Comparison of ENCODE assay signal across 9 mouse cellular contexts in genomic region chr13:96081276-96081675, GRCm38 (mm10). TPM values are rescaled to one million over a fixed set of nuclear protein-coding genes. Genes with fewer than 3 reads are reported as not detected.
DNase-seq lines count a peak whose midpoint lies in the region; ATAC-seq and TF ChIP-seq lines count a peak whose summit lies in the region.
"Not testable (repeated sequence)": the region's sequence is repeated elsewhere in the genome, so short reads cannot be mapped to it uniquely, and the experiment has no call there.
"Had no signal": no experiment of that assay in that cellular context is flagged by ENCODE, and none has a peak within 500 bp of the region (broad histone marks: within the 10 kb centered on the region; RNA-seq: fewer than 3 reads in every experiment).

Gm20075 (minus strand) TSS chr13:96081376.

- H3K9ac ChIP-seq in embryonic facial prominence, embryonic 13.5 days; kidney, embryonic 14.5 days (ENCODE audit: low read depth, low read length); lung, postnatal 0 days (replicated peaks; ENCODE audit: low read depth); stomach, embryonic 14.5 days (replicated peaks; ENCODE audit: low read depth, low read length): not testable (repeated sequence)

- ATAC-seq in embryonic facial prominence, embryonic 13.5 days (ENCODE audit: insufficient number of reproducible peaks, insufficient read depth, low FRiP score, low TSS enrichment, low read depth); kidney, embryonic 14.5 days (ENCODE audit: low FRiP score, low TSS enrichment); lung, postnatal 0 days; stomach, embryonic 14.5 days (ENCODE audit: insufficient number of reproducible peaks, insufficient read depth, low FRiP score, low read depth): not testable (repeated sequence)

- not testable (repeated sequence) for DNase-seq in adrenal gland, adult 2 months; heart, adult 18-20 months; heart, postnatal 4 days; left cerebral cortex, postnatal 10 days (ENCODE audit: extremely low spot score in 1 of 2, low spot score in 2 of 2); lung, postnatal 0 days (ENCODE audit: low spot score)

- H3K4me3 ChIP-seq in embryonic facial prominence, embryonic 13.5 days; kidney, embryonic 14.5 days (ENCODE audit: low read length); lung, postnatal 0 days (ENCODE audit: low read depth, low read length); stomach, embryonic 14.5 days (ENCODE audit: low read depth, low read length): not testable (repeated sequence)

- H3K36me3 ChIP-seq in embryonic facial prominence, embryonic 13.5 days; kidney, embryonic 14.5 days (ENCODE audit: control insufficient read depth, insufficient read depth, low read length); lung, postnatal 0 days (ENCODE audit: insufficient read depth, low read length); stomach, embryonic 14.5 days (ENCODE audit: control insufficient read depth, insufficient read depth, low read length): not testable (repeated sequence)

- TF ChIP-seq CTCF in lung, postnatal 0 days (IDR thresholded peaks at IDR 0.05), result not testable (repeated sequence)

- not testable (repeated sequence) for H3K4me2 ChIP-seq in embryonic facial prominence, embryonic 13.5 days; kidney, embryonic 14.5 days (replicated peaks; ENCODE audit: low read depth, low read length); lung, postnatal 0 days (replicated peaks; ENCODE audit: low read depth, low read length); stomach, embryonic 14.5 days (replicated peaks; ENCODE audit: low read depth, low read length)

- H3K9me3 ChIP-seq in embryonic facial prominence, embryonic 13.5 days; kidney, embryonic 14.5 days (ENCODE audit: control insufficient read depth, low read length); lung, postnatal 0 days (ENCODE audit: low read length); stomach, embryonic 14.5 days (ENCODE audit: control insufficient read depth, low read depth, low read length): not testable (repeated sequence)

- H3K27ac ChIP-seq in embryonic facial prominence, embryonic 13.5 days; kidney, embryonic 14.5 days (ENCODE audit: low read depth, low read length); lung, postnatal 0 days (ENCODE audit: low read length); stomach, embryonic 14.5 days (ENCODE audit: low read length): not testable (repeated sequence)

- intact Hi-C loops in left cerebral cortex, postnatal 10 days (cut with DNase I), result not testable (repeated sequence)

- not testable (repeated sequence) for H3K27me3 ChIP-seq in embryonic facial prominence, embryonic 13.5 days; kidney, embryonic 14.5 days (ENCODE audit: control insufficient read depth, insufficient read depth, low read length); lung, postnatal 0 days (replicated peaks; ENCODE audit: insufficient read depth, low read length); stomach, embryonic 14.5 days (ENCODE audit: control insufficient read depth, insufficient read depth, low read length)

- 85% methylated on average over 3 of the region's 3 CpGs for WGBS in embryonic facial prominence, embryonic 13.5 days
- WGBS in kidney, embryonic 14.5 days, result 91% methylated on average over 3 of the region's 3 CpGs
- 79% methylated on average over 3 of the region's 3 CpGs for WGBS in lung, postnatal 0 days
- 80% methylated on average over 3 of the region's 3 CpGs for WGBS in stomach, embryonic 14.5 days

- H3K4me1 ChIP-seq in embryonic facial prominence, embryonic 13.5 days; kidney, embryonic 14.5 days (ENCODE audit: control insufficient read depth, insufficient read depth, low read length); lung, postnatal 0 days (ENCODE audit: insufficient read depth, low read depth, low read length); stomach, embryonic 14.5 days (ENCODE audit: control insufficient read depth, insufficient read depth, low read length): not testable (repeated sequence)

- TF ChIP-seq EP300 in lung, postnatal 0 days (IDR thresholded peaks at IDR 0.05), result not testable (repeated sequence)

RNA-seq across cellular contexts. Expression of gene Gm20075, which starts in this region (rescaled TPM):
- total RNA-seq in adrenal gland, adult 2 months (2021), result 10 to 100 TPM; 14.0 to 27.2 TPM
- 0.07 TPM in 1 of 2 replicates, not detected in the other for polyA plus RNA-seq in adrenal gland, adult 2 months (2012; rRNA removed)
- polyA plus RNA-seq in embryonic facial prominence, embryonic 13.5 days (2015; fragmentation: Nextera tagmentation; extraction: Ambion mirVana), result 26.2 and 32.6 TPM in 2 replicates
- 10 to 100 TPM; 12.3 to 15.4 TPM for total RNA-seq in heart, adult 18-20 months (2021)
- 10 to 100 TPM; 24.4 to 27.3 TPM for total RNA-seq in heart, postnatal 4 days (2021)
- polyA plus RNA-seq in kidney, embryonic 14.5 days (2014; fragmentation: Nextera tagmentation; extraction: Ambion mirVana), result 33.9 and 40.6 TPM in 2 replicates
- total RNA-seq in left cerebral cortex, postnatal 10 days (2021), result 10 to 100 TPM; 26.5 to 30.2 TPM
- polyA plus RNA-seq in lung, postnatal 0 days (2015; fragmentation: Nextera tagmentation; extraction: Ambion mirVana), result 8.7 and 15.2 TPM in 2 replicates
- 20.6 and 20.8 TPM in 2 replicates for polyA plus RNA-seq in stomach, embryonic 14.5 days (2014; fragmentation: Nextera tagmentation; extraction: Ambion mirVana)
- polyA plus RNA-seq: small intestine, adult 2 months had no signal
